Mouse (Mus musculus): ENCODE data around the gene Prkch. TPM values are rescaled to one million over a fixed set of nuclear protein-coding genes. Genes with fewer than 3 reads are reported as not detected.
"Not testable (repeated sequence)": the region's sequence is repeated elsewhere in the genome, so short reads cannot be mapped to it uniquely, and the experiment has no call there.

Gene Prkch
- 1 to 10 TPM; 7.3 to 9.1 TPM for total RNA-seq (2021)

- intact Hi-C loops (cut with DNase I): loop anchor here (5.0 kb wide), 1 partner anchor 103 kb away; no protein-coding TSS in a partner anchor
- DNase-seq: peak; percentile 76
Measured at GRCm38 (mm10) chr12:73584610-73585240, at the start of gene Prkch. TSS of gene Prkch (plus strand) at chr12:73584796.

GRCm38 (mm10) chr12:73537499-73538138 lies 47.0 kb upstream of the Prkch start:
- intact Hi-C loops (cut with DNase I): no loop called here
- no peak for DNase-seq

GRCm38 (mm10) chr12:73538139-73538508 lies 46.5 kb upstream of the Prkch start:
- DNase-seq; intact Hi-C loops (cut with DNase I): not testable (repeated sequence)

DNA sequence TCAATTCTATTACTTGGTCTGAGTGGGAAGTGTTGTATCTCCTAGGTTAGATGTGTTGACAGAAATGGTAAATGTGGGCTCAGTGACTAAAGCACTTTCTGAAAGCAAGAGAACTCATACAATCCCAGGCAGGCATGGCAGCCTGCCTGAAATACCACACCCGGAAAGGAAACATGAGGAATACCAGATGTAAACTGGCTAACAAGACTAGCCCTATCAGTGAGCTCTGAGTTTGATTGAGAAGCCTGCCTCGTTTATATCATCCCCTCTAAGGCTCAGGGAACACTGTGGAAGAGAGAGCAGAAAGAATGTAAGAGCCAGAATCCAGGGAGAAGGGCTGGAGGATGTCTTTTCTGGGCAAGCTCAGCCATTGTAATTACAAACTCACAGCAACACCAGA lies 45.4 kb upstream of the Prkch start:
- DNase-seq: no peak
- intact Hi-C loops (cut with DNase I): no loop called here

GRCm38 (mm10) chr12:73540402-73540801 lies 44.2 kb upstream of the Prkch start:
- no peak for DNase-seq
- intact Hi-C loops (cut with DNase I): no loop called here

- intact Hi-C loops (cut with DNase I): no loop called here
Measured at GRCm38 (mm10) chr12:73543191-73543590, 41.4 kb upstream of the Prkch start.

GRCm38 (mm10) chr12:73544736-73545671 lies 39.6 kb upstream of the Prkch start:
- intact Hi-C loops (cut with DNase I): no loop called here

More at GRCm38 (mm10) chr12:73543191-73543590, 41.4 kb upstream of the Prkch start:
- DNase-seq: no peak

DNA sequence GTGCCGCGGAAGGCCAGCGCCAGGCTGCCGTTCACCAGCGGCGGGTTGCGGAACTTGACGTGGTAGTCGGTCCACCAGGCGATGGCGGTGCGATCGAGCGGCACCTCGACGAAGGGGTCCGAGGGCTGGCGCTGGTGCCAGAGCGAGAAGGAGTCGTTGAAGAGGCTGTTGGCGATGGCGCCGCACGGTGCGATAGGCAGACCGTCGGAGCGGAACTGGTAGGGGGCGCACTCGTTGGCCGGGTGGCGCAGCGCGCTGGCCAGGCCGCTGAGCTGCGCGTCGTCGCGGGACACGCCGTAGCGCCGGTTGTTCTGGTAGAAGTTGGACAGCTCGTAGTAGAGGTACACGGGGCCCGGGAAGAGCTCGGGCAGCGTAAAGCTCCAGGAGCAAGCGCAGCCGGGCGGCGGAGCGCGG lies 38.9 kb upstream of the Prkch start:
- intact Hi-C loops (cut with DNase I): no loop called here

More at GRCm38 (mm10) chr12:73544736-73545671, 39.6 kb upstream of the Prkch start:
- no peak for DNase-seq

DNA sequence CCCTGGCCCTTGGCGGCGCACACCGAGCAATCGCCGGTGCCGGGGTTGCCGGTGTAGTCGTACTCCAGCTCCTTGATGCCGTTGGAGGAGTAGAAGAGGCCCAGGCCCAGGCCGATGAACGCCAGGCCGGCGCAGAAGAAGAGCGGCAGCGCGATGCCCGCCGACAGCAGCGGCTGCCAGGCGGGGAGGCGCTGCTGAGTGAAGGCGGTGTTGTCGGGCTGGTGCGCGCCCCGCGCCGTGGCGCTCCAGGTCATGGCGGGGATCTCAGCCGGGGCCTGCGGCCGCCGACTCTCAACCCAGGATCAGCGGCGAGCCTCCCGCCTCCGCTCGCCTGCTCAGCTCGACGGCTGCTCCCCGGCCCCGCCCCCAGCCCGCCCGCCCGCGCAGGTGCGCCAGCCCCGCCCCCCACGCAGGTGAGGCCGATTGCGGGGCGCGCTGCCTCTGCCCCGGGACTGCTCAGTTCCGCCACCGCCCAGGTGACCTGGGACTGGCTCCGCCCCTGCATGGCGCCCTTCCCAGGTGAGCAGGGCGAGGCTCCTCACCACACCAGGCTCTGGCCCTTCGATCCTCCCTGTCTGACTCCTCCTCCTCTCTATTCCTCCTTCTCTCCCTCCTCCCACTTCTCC lies 38.4 kb upstream of the Prkch start, which contains the start of gene Tmem30b:
Tmem30b (minus strand) TSS at position 307 of the 626 bp plus-strand sequence.
- intact Hi-C loops (cut with DNase I): no loop called here

More for the DNA sequence above, 38.9 kb upstream of the Prkch start:
- DNase-seq: peak; percentile 30

GRCm38 (mm10) chr12:73547646-73548045 lies 37.0 kb upstream of the Prkch start:
- intact Hi-C loops (cut with DNase I): no loop called here

More for the DNA sequence above, 38.4 kb upstream of the Prkch start, which contains the start of gene Tmem30b:
- DNase-seq: no peak

DNA sequence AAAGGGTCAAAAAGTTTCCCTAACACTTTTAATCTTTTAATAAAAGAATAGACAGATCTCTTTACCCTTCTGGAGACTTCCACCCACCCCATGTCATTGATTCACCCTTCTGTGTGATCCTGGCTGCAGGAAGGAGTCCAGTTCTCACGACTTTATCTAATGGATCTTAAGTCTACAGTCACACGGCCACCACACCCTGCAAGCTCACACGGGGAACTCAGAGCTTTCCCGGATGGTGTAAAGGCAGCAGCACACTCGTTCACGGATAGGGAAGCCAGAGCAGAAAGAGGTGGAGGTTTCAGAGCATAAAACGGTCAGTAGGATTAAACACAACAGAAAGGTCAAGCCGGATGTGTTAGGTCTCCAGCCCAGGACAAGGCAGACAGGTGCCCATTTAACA lies 36.3 kb upstream of the Prkch start:
- intact Hi-C loops (cut with DNase I): no loop called here
- no peak for DNase-seq

More at GRCm38 (mm10) chr12:73547646-73548045, 37.0 kb upstream of the Prkch start:
- no peak for DNase-seq

DNA sequence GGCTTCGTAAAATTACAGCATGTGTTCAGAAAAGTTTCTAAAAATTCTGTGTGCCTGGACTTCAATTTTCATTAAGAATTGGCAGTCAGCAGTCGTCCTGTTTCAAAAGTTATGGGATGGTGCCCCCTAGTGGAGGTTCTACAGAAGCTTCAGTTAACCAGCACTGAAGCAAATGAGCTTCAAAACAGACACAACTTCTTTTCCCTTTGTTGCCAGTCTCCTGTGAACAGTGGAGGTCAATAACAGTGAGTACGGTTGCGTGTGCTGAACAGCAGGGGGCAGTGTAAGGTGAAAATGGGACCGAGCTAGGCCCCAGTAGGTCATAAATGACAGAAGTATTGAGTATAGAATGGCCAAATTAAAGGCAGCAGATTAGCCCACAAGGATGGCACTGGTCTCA lies 30.4 kb upstream of the Prkch start:
- intact Hi-C loops (cut with DNase I): loop anchor here (10.0 kb wide), 1 partner anchor 709 kb away; no protein-coding TSS in a partner anchor
- DNase-seq: peak; percentile 65

- no peak for DNase-seq
- intact Hi-C loops (cut with DNase I): loop anchor here (10.0 kb wide), 1 partner anchor 714 kb away; no protein-coding TSS in a partner anchor
Measured at GRCm38 (mm10) chr12:73558525-73559195, 25.9 kb upstream of the Prkch start.

- intact Hi-C loops (cut with DNase I): no loop called here
Measured at GRCm38 (mm10) chr12:73560091-73560490, 24.5 kb upstream of the Prkch start.

GRCm38 (mm10) chr12:73563122-73563521 lies 21.5 kb upstream of the Prkch start:
- DNase-seq; intact Hi-C loops (cut with DNase I): not testable (repeated sequence)

More at GRCm38 (mm10) chr12:73560091-73560490, 24.5 kb upstream of the Prkch start:
- no peak for DNase-seq

DNA sequence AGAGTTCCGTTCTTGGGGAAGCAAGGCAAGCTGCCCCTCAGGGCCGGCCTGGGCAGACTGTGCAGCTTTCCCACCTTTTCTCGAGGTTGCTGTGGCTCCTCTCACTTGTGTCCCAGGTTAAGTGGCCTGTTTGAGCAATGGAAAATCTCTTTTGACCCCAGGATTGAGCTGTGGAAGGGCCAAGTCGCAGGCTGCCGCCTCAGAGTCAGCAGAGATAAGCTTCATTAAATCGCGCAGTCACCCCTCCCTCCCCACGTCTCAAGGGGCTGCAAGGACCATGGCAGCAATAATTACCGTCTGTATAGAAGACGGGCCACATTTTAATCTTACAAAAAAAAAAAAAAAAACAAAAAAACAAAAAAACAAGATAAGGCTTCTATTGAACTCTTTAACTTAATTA lies 20.4 kb upstream of the Prkch start:
- intact Hi-C loops (cut with DNase I): loop anchor here (2.0 kb wide), 1 partner anchor 129 kb away; no protein-coding TSS in a partner anchor
- DNase-seq: peak; percentile 24

DNA sequence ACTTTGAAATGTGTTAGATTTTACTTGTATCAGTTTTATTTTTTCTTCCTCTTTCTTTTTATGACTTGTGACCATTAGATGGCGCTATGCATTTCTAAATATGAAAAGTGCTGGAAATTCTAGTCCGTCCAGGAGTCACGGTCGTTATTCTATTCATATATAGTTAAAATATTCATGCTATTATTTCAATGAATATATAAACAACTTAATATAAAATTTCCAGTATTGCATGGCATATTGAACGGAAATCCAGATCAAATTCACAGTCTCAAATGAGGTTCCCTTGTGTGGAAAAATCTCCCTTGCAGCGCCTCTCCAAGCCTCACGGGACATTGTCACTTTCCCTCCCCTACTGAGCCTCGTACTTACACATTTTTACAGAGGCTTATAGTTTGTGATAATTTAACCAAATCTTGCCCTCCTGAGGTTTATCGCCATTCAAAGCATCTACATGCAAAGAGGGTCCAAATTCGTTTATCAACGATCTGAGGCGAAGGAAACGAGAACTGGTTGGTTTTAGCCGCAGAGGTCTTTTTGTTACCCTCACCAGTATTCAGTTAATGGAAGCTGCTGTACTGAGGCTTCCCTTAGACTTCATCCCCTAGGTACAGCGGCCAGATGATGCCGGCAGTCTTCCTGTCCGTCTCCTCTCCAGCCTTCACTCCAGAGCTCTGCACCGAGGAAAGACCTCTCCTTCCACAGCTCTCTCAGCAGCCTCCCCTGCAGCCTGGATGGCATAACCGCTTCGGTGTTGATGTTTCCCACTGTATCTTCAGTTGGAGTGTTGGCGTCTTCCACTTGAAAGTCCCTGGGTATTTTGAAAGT lies 19.6 kb upstream of the Prkch start:
- DNase-seq: no peak
- intact Hi-C loops (cut with DNase I): loop anchor here (2.0 kb wide), 1 partner anchor 128 kb away; no protein-coding TSS in a partner anchor

DNA sequence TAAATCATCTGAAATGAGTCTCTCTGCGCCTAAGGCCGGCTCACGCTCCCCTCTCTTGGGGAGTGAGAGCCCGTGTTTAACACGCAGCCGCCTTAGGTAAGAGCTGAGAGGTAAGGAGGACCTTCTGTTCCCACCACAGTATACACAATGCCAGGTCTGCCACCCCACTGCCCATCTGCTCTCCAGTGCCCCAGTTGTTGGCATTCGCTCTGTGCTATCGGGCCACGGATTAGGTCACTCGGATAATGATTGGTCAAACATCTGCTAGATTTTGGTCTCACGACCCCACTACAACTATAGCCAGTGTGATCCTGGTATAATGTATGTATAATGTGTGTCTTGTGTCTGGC lies 19.0 kb upstream of the Prkch start:
- no peak for DNase-seq
- intact Hi-C loops (cut with DNase I): loop anchor here (2.0 kb wide), 1 partner anchor 127 kb away; no protein-coding TSS in a partner anchor

DNA sequence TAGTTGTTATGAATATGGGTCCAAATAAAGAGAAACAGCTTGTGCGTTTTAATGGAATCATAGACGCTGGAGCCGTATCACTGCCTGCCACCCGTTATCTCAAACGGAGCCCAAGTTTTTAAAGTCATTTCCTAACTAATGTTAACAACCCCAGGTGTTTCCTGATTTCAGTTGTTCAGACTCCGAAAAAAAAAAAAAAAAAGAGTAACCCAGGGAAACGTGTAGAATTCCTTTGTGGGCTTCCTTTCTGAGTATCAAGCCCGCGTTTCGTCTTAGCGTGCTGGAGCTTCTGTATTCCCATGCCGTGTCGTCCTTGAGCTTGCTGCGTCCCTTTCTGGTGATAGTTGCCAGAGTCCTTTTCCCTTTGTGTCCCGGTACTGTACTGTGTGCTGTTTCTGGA lies 10.0 kb upstream of the Prkch start:
- DNase-seq: no peak
- intact Hi-C loops (cut with DNase I): no loop called here
